Mouse (Mus musculus): ENCODE results near the gene G430095P16Rik. TPM values are rescaled to one million over a fixed set of nuclear protein-coding genes. Genes with fewer than 3 reads are reported as not detected.
A peak's percentile ranks its signal among the peaks of the same experiment; 100 is the strongest.

G430095P16Rik gene
- polyA plus RNA-seq, 1 experiment from 2014 or later: 2.6 TPM

DNA sequence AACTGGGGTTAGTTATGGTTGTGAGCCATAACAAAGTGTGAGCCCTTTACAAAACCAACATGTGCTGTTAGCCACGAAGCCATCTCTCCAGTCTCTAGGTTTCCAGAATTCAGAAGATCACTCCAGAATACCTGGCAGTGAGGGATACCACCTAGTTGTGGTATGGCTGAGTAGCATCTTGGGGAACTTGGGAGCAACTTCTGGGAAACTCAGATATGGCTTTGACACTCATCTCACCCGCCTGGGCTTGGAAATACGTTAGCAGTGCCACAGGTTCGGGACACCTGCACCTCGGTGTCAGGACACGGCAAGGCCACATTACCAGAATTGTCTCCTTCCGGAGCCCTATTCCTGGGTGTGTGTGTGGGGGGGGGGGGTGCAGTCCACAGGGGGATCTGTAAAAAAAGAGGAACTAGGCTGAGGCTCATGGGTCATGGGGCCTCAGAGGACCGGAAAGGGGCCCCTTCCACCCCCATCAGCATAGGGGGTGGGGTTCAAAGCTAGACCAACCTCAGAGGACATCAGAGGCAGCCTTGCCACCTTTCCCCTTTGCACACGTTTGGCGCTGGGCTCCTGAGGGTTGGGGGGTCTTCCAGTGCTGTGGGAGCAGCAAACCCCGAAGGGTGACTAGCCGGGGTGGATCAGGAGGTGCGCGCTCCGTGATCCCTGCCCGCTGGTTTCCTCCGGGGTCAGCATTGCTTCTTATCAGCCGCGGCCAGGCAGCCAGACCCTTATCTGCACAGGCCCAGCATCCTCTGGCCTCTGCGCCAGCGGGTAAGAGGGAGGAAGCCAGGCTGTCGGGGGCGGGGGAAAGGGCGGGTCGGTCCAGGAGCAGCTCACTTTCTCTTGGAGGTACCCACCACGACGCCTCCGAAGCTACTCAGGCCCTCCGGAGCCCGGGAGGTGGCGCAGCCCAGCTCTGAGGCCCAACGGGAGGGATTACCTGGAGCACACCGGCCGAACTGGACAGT is 21.6 kb upstream of the G430095P16Rik start, which contains the start of gene Lyl1:
Gene Lyl1, plus strand, starts transcription at position 517 of the 971 bp plus-strand sequence.
- peak; percentile 73 for ATAC-seq
- Histone ChIP-seq H3K9ac (ENCODE audit: low read depth, low read length) (peak within 1 kb of the TSS; percentile 40), H3K27ac (ENCODE audit: low read length) (peak within 1 kb of the TSS; percentile 37), H3K4me3 (ENCODE audit: low read length) (peak within 1 kb of the TSS; percentile 33), H3K36me3 (ENCODE audit: control insufficient read depth, insufficient read depth, low read length) (peaks cover 13% of the 10 kb centered on the region; the same call in 1 of the 2 replicates), H3K9me3 (ENCODE audit: control insufficient read depth, low read length) (no peaks in the 10 kb centered on the region), H3K4me2 (ENCODE audit: low read depth, low read length) (peak within 1 kb of the TSS; percentile 30), H3K4me1 (ENCODE audit: control insufficient read depth, insufficient read depth, low read length) (peaks cover 21% of the 10 kb centered on the region), H3K27me3 (replicated peaks; ENCODE audit: control insufficient read depth, insufficient read depth, low read length) (peaks cover 37% of the 10 kb centered on the region)
- WGBS: 12% methylated on average over 34 of the region's 34 CpGs

GRCm38 (mm10) chr8:84702561-84702960 is 20.2 kb upstream of the G430095P16Rik start:
- H3K4me1 ChIP-seq (ENCODE audit: control insufficient read depth, insufficient read depth, low read length): peaks cover 32% of the 10 kb centered on the region
- no peak overlapping the region for H3K27ac ChIP-seq (ENCODE audit: low read length)
- peaks cover 9% of the 10 kb centered on the region; the same call in 1 of the 2 replicates for H3K36me3 ChIP-seq (ENCODE audit: control insufficient read depth, insufficient read depth, low read length)
- H3K9ac ChIP-seq (ENCODE audit: low read depth, low read length): peak overlapping the region; percentile 39; the same call in 1 of the 2 replicates
- ATAC-seq: no peak
- H3K4me2 ChIP-seq (ENCODE audit: low read depth, low read length): 0 out of 2 replicates have a peak overlapping the region, but pooled peaks have one; percentile 28
- no peaks in the 10 kb centered on the region for H3K9me3 ChIP-seq (ENCODE audit: control insufficient read depth, low read length)
- peaks cover 50% of the 10 kb centered on the region for H3K27me3 ChIP-seq (replicated peaks; ENCODE audit: control insufficient read depth, insufficient read depth, low read length)
- 79% methylated on average over 9 of the region's 9 CpGs for WGBS
- peak overlapping the region; percentile 33 for H3K4me3 ChIP-seq (ENCODE audit: low read length)

DNA sequence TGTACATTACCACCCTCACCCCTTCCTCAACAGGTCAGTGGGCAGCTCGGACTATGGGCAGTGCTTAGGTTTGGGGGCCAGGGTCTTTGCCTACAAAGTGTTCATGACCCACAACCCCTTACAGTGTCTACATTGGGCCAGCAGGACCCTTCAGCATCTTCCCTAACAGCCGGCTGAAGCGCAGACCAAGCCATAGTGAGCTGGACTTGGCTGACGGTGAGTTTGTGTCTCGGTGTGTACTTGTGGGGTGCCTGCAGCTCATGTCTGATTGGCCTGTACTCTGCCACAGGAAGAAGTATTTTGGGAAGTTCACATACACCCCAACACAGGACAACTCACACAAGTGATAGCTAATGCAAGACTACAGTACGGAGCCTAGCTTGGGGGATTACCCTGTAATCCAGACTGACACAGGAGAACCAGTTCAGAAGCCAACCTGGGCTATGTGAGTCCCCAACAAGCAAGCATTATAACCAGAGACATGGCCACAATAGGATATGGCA is 19.8 kb upstream of the G430095P16Rik start:
- H3K4me1 ChIP-seq (ENCODE audit: control insufficient read depth, insufficient read depth, low read length): peaks cover 37% of the 10 kb centered on the region
- ATAC-seq: no peak
- H3K9me3 ChIP-seq (ENCODE audit: control insufficient read depth, low read length): no peaks in the 10 kb centered on the region
- H3K4me3 ChIP-seq (ENCODE audit: low read length): no peak overlapping the region
- H3K27ac ChIP-seq (ENCODE audit: low read length): no peak overlapping the region
- H3K9ac ChIP-seq (ENCODE audit: low read depth, low read length): no peak overlapping the region
- H3K4me2 ChIP-seq (ENCODE audit: low read depth, low read length): 0 out of 2 replicates have a peak overlapping the region, but pooled peaks have one; percentile 28
- peaks cover 54% of the 10 kb centered on the region for H3K27me3 ChIP-seq (replicated peaks; ENCODE audit: control insufficient read depth, insufficient read depth, low read length)
- WGBS: 78% methylated on average over 6 of the region's 6 CpGs
- H3K36me3 ChIP-seq (ENCODE audit: control insufficient read depth, insufficient read depth, low read length): peaks cover 5% of the 10 kb centered on the region; the same call in 1 of the 2 replicates

DNA sequence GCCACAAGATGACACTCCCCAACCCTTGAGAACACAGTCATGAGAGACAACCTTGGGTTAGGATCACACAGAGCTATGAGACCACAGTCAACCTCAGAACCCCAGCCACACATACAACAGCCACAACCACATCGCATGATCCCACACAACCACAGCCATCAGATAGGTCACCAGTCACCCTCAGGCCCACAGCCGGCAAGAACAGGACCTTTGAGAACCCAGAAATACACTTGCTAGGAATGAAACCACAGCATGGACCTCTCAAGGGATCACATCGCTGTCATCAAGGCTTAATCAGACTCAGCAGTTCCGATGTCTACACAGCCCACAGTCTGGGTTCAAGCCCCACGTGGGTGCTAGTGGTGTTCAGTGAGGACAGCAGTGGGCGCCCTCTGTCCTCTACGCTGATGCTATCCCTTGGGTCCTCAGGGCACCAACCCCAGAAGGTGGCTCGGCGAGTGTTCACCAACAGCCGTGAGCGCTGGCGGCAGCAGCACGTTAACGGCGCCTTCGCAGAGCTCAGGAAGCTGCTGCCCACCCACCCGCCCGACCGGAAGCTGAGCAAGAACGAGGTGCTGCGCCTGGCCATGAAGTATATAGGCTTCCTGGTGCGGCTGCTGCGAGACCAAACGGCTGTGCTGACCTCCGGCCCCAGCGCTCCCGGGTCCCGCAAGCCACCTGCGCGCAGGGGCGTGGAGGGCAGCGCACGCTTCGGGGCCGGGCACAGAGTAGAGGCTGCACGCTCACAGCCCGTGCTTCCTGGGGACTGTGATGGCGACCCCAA is 19.1 kb upstream of the G430095P16Rik start:
- Histone ChIP-seq H3K9ac (ENCODE audit: low read depth, low read length) (peak overlapping the region; percentile 49), H3K27me3 (replicated peaks; ENCODE audit: control insufficient read depth, insufficient read depth, low read length) (peaks cover 59% of the 10 kb centered on the region), H3K4me1 (ENCODE audit: control insufficient read depth, insufficient read depth, low read length) (peaks cover 40% of the 10 kb centered on the region)

GRCm38 (mm10) chr8:84704356-84704755 is 18.5 kb upstream of the G430095P16Rik start:
- H3K27ac ChIP-seq (ENCODE audit: low read length): peak overlapping the region; percentile 28; the same call in 1 of the 2 replicates
- peaks cover 61% of the 10 kb centered on the region for H3K27me3 ChIP-seq (replicated peaks; ENCODE audit: control insufficient read depth, insufficient read depth, low read length)
- H3K4me3 ChIP-seq (ENCODE audit: low read length): peak overlapping the region; percentile 36
- H3K9ac ChIP-seq (ENCODE audit: low read depth, low read length): peak overlapping the region; percentile 49
- peak overlapping the region; percentile 60 for H3K4me2 ChIP-seq (ENCODE audit: low read depth, low read length)
- no peaks in the 10 kb centered on the region for H3K9me3 ChIP-seq (ENCODE audit: control insufficient read depth, low read length)
- peaks cover 46% of the 10 kb centered on the region for H3K4me1 ChIP-seq (ENCODE audit: control insufficient read depth, insufficient read depth, low read length)
- ATAC-seq: no peak; the same call in 1 of the 2 replicates
- WGBS: 6% methylated on average over 16 of the region's 16 CpGs
- 0 out of 2 replicates have a peak, but pooled peaks cover 3% of the 10 kb centered on the region for H3K36me3 ChIP-seq (ENCODE audit: control insufficient read depth, insufficient read depth, low read length)

More for the DNA sequence above, 19.1 kb upstream of the G430095P16Rik start:
- Histone ChIP-seq H3K9me3 (ENCODE audit: control insufficient read depth, low read length) (no peaks in the 10 kb centered on the region), H3K36me3 (ENCODE audit: control insufficient read depth, insufficient read depth, low read length) (0 out of 2 replicates have a peak, but pooled peaks cover 3% of the 10 kb centered on the region), H3K4me2 (ENCODE audit: low read depth, low read length) (peak overlapping the region; percentile 60), H3K27ac (ENCODE audit: low read length) (no peak overlapping the region; the same call in 1 of the 2 replicates), H3K4me3 (ENCODE audit: low read length) (peak overlapping the region; percentile 36)
- no peak for ATAC-seq
- 17% methylated on average over 38 of the region's 38 CpGs for WGBS

GRCm38 (mm10) chr8:84704867-84705831 is 17.7 kb upstream of the G430095P16Rik start:
- Histone ChIP-seq H3K4me2 (ENCODE audit: low read depth, low read length) (peak overlapping the region; percentile 27; the same call in 1 of the 2 replicates), H3K27me3 (replicated peaks; ENCODE audit: control insufficient read depth, insufficient read depth, low read length) (peaks cover 61% of the 10 kb centered on the region), H3K4me1 (ENCODE audit: control insufficient read depth, insufficient read depth, low read length) (peaks cover 46% of the 10 kb centered on the region), H3K36me3 (ENCODE audit: control insufficient read depth, insufficient read depth, low read length) (0 out of 2 replicates have a peak, but pooled peaks cover 3% of the 10 kb centered on the region), H3K27ac (ENCODE audit: low read length) (no peak overlapping the region; the same call in 1 of the 2 replicates), H3K9me3 (ENCODE audit: control insufficient read depth, low read length) (no peaks in the 10 kb centered on the region), H3K9ac (ENCODE audit: low read depth, low read length) (0 out of 2 replicates have a peak overlapping the region, but pooled peaks have one; percentile 19), H3K4me3 (ENCODE audit: low read length) (peak overlapping the region; percentile 36)
- 5% methylated on average over 61 of the region's 61 CpGs for WGBS
- no peak for ATAC-seq

DNA sequence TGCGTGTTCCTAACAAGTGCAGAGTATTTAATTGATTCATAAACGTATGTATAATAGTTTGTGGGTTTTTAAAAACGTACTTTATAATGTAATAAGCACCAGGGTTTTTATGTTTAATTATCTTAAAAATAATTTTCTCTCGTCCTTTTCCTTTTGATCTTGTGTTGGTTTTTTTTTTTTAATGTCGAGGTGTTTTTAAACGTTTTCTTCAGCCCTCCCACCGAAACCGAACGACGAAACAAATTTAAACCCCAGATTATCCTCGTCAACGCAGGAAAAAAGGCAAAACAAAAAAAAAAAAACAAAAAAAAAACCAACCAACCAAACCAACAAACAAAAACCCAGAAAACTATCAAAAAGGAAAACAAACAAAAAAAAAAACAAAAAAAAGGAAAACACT is 16.8 kb upstream of the G430095P16Rik start:
- Histone ChIP-seq H3K4me2 (ENCODE audit: low read depth, low read length) (no peak overlapping the region), H3K9me3 (ENCODE audit: control insufficient read depth, low read length) (no peaks in the 10 kb centered on the region), H3K27ac (ENCODE audit: low read length) (no peak overlapping the region; the same call in 1 of the 2 replicates), H3K4me1 (ENCODE audit: control insufficient read depth, insufficient read depth, low read length) (peaks cover 46% of the 10 kb centered on the region), H3K4me3 (ENCODE audit: low read length) (no peak overlapping the region; the same call in 1 of the 2 replicates), H3K27me3 (replicated peaks; ENCODE audit: control insufficient read depth, insufficient read depth, low read length) (peaks cover 61% of the 10 kb centered on the region), H3K9ac (ENCODE audit: low read depth, low read length) (0 out of 2 replicates have a peak overlapping the region, but pooled peaks have one; percentile 19), H3K36me3 (ENCODE audit: control insufficient read depth, insufficient read depth, low read length) (0 out of 2 replicates have a peak, but pooled peaks cover 3% of the 10 kb centered on the region)
- 7% methylated on average over 12 of the region's 12 CpGs for WGBS
- ATAC-seq: no peak

Data from intestine, embryonic 16.5 days (tissue).